Mouse (Mus musculus): ENCODE data around the gene Fam71e1.

The Fam71e1 gene

DNA sequence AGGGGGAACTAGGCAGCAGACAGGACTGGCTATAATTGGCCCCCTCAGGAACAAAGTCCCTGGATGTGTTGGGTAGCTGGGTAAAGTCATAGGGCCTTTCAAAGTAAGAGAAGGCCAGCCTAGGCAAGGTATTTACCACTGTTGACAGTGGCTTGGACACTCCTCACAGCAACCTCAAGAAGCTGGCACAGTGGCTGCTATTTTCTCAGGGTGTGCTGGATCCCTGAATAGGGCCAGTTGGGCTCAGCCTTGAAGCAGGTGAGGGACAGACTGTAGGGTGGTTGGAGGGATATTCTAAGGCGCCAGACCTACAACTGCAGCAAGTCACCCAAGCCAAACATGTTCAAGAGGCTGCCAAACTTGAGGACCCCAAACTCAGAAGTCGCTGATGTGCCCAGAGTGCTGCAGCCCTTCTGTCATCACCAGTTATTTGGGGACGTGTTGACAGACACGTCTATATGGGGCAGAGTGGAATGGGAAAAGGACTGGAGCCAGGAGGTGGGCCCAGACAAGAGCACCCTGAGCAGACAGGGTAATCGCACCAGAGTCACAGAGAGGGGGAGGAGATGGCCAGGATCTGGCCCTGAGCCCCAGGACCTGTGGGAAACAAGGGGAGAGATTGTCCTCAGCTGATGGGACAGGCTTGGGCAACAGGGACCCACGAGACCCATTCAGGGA, 24.4 kb upstream of the Fam71e1 start:
- no peak for DNase-seq (ENCODE audit: low spot score)

DNA sequence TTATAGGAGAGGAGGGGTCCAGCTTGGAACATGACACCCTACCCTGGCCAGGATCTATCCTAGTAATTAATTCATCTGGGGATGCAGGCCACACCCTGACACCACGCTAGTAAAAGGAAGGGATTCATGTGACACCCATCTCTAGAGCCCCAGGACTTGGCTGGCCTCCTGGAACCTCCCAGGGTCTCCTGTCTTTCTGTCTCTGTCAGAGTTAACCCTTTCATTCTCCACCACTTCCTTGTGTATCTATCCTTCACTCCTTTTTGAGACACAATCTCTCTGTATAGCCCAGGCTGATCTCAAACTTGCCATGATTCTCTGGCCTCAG, 23.9 kb upstream of the Fam71e1 start:
- no peak for DNase-seq (ENCODE audit: low spot score)

DNA sequence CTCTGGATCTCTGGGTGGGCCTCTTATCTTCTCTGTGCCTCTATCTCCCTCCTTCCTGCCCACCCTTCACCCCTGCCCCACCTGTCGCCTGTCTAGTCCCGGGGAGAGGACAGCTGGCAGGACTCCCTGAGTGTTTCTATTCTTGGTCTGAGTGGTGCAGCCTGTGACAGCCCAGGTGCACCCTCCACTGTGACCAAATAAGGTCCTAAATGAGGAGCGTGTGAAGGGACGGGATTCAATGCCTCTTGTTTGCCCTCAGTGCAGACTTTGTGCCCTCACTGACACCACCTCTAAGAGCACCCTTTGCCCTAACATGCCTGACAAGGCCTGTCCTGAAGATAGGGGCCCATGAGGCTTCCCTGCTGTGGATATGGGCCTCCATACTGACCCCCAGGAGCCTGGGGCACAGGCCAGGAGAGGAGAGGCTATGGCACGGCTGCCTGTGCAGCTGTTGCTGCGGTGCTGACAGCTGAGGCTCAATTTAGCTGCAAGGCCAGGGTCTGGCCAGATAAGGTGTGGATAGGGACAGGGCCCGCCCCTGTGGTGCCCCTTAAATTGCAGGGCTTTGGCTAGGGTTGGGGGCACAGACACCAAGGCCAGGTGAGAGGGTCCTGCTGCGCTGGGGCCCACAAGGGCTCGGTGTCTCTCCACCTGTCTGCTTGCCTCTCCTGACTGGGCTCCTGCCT, 23.3 kb upstream of the Fam71e1 start:
- DNase-seq (ENCODE audit: low spot score) = no peak

DNA sequence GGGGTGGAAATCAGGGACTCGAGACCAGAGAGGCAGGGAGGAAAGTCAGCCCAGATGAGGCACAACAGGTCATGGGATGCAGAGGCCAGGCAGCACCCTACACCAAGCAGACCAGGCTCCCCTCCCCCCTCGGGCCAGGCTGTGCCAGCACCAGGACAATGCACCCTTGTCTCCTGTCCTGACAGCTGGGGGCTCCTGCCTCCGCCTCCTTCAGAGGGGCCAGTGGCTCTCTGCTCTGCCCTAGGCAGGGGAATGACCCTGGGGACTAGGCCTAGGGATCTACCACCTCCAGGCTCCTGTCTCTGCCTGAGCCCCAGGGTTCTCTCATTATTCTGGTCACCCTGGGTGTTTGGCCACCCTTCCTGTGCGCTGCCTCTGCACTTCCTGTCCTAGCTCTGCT, 22.0 kb upstream of the Fam71e1 start:
- DNase-seq (ENCODE audit: low spot score) = no peak

DNA sequence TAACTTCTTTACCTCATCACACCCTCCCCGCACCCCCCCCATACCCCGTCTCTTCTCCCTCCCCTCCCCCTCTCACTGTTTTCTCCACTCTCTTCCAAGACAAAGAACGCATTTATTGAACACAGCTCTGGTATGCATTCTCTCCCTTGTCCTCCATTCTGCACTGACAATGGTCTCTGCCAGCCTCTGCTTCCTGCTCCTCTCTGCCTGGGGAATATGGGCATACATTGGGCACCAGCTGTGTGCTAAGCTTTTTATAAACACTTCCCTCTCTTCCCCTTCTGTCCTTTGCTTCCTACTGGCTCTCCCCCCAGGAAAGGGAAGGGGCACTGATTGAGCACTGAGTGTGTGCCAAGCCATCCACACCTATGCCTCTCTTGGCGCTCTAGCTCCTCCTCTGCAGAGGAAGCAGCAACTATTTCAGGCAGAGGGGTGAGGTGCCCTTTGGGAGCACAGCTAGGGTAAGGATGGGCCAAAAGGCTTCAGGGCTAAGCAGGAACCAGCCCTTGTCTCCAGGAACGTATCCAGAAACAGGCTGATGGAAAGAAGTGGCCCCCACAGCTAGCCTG, 21.3 kb upstream of the Fam71e1 start:
- DNase-seq (ENCODE audit: low spot score) = no peak

DNA sequence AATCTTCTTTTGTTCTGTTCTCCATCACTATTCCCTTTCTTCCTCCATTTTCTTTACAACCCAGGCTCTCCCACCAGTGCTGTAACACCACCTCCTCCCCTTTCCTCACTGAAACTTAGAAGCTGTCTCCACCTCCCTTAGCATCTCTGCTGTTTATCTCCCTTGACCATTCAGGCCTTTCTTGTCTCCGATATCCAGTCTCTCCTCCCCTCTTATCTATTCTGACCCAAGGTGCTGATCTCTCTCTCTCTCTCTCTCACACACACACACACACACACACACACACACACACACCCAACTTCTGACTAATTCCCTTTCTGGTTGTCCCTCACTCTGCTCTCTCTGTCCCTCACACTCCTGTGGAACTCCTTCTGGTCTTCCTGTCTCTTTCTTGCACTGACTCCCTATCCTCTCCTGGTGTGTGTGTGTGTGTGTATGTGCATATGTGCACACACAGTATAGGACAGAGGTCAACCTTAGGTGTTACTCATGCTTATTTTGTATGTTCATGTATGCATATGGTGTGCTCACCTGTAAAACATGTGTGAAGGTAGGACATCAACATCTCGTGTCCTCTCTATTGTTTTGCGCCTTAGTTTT, 13.4 kb upstream of the Fam71e1 start:
- DNase-seq (ENCODE audit: low spot score) = no peak

DNA sequence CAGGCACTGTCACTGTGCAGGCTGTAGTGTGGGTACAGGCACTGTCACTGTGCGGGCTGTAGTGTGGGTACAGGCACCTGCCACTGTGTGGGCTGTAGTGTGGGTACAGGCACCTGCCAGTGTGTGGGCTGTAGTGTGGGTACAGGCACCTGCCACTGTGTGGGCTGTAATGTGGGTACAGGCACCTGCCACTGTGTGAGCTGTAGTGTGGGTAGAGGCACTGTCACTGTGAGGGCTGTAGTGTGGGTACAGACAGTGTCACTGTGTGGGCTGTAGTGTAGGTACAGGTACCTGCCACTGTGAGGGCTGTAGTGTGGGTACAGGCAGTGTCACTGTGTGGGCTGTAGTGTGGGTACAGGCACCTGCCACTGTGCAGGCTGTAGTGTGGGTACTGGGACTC, 12.3 kb upstream of the Fam71e1 start:
- DNase-seq (ENCODE audit: low spot score) = no peak

DNA sequence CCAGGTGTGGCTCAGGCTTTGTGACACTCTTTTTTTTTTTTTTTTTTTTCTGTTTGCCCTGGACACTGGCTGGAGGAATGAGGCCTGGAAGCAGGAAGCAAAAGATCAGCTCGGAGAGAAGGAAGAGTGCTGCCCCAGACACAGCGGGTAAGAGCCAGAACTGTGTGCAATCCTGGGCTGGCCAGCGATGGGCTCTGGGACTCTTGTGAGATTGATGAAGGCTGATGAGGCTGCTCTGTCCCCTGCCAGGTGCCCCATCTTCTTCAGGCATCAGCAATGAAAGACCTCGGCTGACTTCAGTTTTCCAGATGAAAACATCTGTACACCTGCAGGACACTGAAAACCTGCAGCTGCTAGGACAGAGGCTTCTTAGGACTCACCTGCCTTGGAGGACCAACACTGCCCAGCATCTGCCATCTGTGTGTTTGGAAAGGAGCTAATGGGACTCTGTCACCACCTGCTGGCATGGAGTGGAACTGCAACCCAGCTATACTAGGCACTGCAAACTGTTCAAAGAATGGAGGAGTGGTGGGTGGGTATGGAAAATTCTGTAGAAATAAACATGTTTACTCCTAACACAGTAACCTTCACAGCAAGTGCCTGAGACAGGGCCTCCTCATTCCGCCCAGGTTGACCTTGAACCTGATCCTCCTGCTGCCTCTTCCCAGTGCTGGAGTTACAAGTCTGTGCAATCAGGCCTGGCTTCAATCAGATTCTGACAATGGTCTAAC, 11.4 kb upstream of the Fam71e1 start:
- peak; percentile 60 for DNase-seq (ENCODE audit: low spot score)

DNA sequence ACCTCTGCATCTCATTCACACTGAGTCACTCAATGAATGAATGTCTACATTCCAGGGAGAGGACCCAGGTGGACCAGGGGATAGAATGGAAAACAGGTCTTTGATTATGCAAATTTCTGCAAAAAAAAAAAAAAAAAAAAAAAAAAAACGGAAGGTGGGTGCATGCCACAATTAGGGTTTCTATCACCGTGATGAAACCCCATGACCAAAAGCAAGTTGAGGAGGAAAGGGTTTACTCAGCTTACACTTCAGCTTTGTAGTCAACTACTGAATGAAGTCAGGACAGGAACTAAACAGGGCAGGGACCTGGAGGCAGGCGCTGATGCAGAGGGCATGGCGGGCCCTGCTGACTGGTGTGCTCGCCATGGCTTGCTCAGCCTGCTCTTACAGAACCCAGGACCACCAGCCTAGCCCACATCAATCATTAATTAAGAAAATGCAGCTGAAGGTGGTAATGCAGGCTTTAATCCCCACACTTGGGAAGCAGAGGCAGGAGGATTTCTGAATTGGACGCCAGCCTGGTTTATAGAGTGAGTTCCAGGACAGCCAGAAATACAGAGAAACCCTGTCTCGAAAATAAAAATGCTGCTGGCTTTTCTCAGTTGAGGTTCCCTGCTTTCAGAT, 10.7 kb upstream of the Fam71e1 start:
- DNase-seq (ENCODE audit: low spot score) = no peak

DNA sequence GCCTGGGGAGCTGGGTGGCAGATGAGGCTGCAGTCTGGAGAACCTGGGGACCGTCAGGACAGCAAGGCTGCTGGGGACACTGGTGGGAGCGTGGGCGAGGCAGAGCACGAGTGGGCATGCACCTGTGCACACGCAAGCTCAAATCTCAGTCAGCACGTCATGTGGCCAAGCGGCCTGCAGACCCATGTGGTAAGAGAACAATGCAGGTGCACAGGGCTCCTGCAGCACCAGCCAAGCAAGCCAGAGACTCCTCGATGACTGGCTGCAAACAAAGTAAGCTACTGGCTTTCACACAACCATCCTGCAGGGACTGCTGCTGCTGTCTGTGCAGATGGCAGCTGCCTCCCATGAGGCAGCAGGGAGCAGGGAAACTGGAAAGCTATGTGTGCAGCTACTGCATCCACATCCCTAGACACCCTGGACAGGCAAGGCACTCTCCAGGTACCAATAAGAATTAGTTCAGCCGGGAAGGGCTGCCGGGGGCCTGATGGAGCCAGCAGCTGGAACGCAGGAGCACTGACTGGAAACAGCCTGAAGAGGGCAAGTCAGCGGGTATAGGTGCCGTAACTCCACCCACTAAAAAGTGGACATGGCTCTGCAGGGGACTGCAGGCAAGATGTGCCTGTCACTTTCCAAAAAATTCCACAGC, 9.3 kb upstream of the Fam71e1 start:
- no peak for DNase-seq (ENCODE audit: low spot score)

DNA sequence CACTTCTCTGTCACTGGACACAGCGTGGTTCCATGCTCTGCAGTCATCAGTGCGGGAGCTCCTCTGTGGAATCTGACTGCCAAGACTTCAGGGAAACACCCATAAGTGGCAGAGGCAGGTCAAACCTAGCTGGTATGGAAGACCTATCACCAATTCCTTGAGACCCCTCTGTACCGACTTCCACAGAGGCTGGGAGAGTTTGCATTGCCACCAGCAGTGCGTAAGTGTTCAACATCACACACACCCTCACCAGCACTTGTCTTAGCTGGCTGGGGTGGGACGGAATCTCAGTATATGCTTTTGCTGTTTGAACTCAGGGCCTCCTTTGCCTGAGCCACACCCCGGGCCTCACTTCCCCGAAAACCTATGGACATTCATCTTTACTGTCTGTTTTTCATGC, 8.4 kb upstream of the Fam71e1 start:
- DNase-seq (ENCODE audit: low spot score) = no peak

DNA sequence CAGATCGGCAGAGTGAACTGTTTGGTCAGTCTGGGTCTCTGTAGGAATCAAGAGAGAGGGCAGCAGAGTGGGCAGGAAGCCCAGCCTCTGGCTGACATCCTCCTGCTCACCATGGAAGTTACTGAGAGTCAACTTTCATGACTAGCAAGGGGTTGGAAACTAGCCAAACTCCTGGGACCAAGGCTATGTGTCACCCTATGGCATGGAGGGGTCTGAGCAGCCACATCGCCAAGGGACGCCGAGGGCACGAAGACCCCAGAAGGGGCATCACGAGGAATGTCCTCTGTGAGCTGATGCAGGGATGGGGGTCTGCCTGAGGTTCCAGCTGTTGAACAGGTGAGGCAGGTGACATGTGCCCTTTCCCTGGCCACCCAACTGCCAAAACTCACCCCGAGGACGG, 7.8 kb upstream of the Fam71e1 start:
- no peak for DNase-seq (ENCODE audit: low spot score)

DNA sequence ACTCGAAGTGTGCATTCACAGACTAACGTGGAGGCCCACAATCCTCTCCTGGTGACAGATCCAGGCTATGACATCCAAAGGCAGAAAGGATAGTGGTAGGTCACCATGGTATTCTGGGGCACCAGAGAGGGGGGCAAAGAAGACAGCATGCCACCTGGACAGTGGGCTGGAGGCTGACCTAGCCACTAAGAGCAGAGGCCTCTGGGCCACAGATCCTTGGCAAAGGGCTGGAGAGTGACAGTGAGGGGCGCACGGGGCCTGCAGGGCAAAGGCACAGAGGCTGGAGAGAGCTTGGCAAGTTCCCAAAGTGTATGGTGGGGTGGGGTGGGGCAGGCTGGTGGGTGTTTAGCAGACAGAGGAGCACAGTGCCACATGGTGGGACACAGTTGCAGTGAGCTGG, 6.1 kb upstream of the Fam71e1 start:
- DNase-seq (ENCODE audit: low spot score) = no peak

DNA sequence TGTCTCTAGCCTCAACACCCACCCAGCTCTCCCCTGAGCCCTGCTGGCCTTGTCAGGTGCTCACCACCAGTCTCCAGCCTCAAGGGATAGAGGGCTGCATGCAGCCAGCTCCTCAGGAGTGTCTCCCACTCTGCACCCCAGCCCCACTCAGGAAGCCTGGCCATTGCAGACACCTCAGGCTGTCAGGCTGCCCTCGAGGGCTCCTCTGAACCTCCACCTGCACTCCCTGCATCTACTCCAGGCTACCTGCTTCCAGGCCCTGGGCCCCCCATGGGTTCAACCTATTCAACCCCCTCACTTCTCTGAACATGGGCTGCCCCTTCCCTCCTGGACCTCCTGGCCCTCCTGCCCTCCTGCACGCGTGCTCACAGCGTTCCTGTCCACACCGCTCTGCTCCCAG, 5.0 kb upstream of the Fam71e1 start:
- no peak for DNase-seq (ENCODE audit: low spot score)

DNA sequence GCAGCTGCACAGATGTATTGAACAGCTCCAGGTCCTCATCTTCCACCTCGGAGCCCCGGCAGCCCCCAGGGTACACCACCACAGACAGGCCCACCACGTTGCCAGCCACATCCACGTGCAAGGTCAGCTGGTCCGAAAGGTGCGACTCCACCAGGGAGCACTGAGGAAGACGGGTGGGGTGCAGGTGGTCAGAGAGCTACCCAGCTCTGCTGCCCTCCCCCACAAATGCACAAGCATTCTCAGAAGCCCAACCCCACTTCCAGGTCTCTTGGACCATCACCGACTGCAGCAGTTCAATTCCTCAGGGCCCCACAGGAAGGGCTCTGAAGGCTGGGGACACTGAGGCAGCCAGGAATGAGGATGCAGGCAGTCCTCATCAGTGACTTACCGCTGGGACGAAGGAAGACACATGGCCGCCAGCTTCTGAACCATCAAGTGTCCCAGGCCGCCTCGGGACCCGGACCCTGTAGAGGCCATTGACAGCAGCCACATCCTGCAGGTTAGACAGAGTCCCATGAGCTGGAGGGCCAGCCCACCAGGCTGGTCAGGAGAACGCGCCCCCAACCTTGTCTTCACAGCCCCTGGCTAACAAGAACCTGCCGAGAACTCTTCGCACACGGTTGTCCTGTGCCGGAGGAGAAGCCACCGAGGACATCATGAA, 4.1 kb upstream of the Fam71e1 start:
- DNase-seq (ENCODE audit: low spot score) = no peak

DNA sequence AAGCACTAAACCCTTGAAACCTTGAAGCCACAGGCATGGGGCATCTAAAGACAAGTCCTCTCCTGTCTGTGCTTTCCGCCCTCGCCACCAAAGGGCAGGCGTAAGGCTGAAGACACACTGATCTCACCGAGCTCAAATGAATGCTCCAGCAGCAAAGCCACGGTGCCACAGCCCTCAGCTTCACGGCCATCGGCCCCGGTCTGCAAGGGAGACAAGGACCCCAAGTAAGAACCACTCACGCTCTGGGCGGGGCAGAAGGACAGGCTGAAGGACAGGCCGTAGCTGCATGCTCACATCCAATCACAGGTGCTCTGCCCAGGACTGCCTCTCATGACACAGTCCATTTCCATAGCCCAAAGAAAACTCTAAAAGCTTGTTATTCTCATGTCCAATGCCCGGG, 1.7 kb upstream of the Fam71e1 start:
- no peak for DNase-seq (ENCODE audit: low spot score)

DNA sequence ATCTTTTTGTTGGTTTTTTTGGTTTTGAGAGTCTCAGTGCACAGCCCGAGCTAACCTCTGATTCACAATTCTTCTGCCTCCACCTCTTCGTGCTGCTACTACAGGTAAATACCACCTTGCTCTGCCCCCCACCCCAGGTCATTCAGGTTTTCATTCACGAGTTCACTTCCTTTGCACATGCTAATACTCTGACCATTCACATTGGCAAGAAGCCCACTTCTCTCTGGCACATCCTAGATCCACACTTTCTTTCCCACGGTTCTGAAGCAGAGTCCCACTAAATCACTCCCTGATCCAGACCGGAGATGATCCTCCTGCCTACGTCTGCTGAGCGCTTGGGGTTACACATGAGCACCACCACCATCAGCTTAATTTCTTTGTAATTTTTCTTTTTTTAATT, 1.3 kb upstream of the Fam71e1 start:
- no peak for DNase-seq (ENCODE audit: low spot score)

DNA sequence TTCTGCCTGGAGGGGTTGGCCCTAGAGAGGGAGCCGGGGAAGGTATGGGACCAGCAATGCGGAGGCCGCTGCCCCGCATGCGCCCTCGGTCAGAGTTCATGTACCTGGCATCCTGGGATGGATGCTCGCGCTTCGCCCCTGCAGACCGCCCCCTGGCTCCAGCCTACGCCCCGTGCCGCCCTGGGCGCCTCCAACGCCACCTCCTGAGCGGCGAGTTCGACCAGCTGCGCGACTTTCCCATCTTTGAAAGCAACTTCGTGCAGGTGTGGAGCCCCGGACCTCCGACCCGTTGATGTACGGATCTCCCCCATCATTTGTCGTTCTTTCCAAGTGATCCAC, 359 bp downstream of the Fam71e1 start:
- no peak for DNase-seq (ENCODE audit: low spot score)

DNA sequence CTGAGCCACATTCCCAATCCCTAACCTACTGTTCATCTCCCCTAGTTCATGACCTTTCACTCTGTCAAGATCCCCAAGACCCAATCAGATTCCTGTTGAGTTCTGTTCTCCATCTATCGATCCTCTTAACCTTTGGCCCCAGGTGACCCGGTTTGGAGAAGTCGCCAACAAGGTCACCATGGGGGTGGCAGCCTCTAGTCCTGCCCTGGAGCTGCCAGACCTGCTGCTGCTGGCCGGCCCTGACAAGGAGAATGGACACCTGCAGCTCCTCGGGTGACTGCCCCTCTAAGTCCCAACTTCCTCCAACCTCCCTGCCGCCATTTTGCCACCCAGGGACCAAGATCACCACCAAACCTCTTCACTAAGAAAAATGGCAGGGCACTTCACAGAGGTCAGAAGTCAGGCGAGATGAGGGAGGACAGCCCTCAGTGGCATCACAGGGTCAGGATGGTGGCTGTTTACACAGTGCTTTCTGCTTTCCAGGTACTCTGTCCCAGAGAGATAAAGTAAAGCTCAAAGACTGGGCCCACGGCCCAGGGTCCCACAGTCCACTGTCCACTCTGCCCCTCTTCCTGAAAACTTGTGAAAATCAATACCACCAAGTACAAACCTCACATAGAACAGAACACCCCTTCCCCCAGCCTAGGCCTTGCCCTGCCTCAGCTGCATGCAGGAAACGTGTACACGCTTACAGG, 1.1 kb downstream of the Fam71e1 start:
- no peak for DNase-seq (ENCODE audit: low spot score)

DNA sequence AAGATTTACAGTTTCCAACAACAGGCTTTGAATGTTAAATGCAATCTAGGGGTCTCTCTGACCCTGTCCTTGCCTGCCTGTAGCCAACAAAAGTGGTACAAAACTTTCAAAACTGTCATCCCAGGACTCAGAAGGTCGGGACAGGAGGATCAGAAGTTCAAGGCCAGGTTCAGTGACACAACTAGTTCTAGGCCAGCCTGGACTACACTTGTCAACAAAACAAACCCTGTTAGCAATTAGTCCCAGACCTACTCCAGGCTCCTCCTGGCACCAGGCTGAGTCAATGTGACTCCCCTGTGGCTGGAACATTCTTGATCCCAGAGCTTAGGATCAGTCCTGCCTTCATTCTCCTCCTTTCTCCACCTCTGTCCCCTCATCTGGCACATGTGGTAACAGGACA, 2.5 kb downstream of the Fam71e1 start:
- DNase-seq (ENCODE audit: low spot score) = no peak

DNA sequence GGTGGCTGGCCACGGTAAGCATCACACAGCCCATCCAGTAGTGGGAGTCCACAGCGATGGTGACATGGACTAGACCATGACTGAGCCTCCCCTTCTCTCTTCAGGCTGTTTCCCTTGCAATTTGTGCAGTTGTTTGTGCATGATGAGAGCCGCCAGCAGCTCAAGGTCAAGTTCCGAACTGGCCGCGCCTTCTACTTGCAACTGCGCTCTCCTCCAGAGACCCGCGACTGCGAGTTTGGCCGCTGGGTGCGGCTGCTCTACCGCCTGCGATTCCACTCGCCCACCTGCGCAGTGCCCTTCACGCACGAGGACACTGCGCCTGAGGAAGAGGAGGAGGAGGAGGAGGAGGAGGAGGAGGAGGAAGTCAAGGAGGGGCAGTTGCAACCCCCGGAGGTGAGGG, 3.7 kb downstream of the Fam71e1 start:
- no peak for DNase-seq (ENCODE audit: low spot score)
